Comparison of ENCODE assay signal across 8 mouse cellular contexts in genomic region chr11:114462755-114463374, GRCm38 (mm10).
DNase-seq lines count a peak whose midpoint lies in the region; ATAC-seq and TF ChIP-seq lines count a peak whose summit lies in the region.

No protein-coding gene starts in this region.

- peak in 2 of 3 experiments; percentile 44 to 54; a peak in 5 of 6 replicates for TF ChIP-seq CTCF in MEL (IDR thresholded peaks at IDR 0.05 in 2 of 3, conservative IDR thresholded peaks at IDR 0.05 in 1 of 3; ENCODE audit: control insufficient read depth in 1 of 3, insufficient read depth in 1 of 3, low read depth in 2 of 3, low read length in 3 of 3, poor library complexity in 1 of 3, severe bottlenecking in 1 of 3)
- TF ChIP-seq CTCF in heart, postnatal 0 days (IDR thresholded peaks at IDR 0.05; ENCODE audit: low read depth), result peak; percentile 89

- peak; percentile 49 for TF ChIP-seq RAD21 in MEL (IDR thresholded peaks at IDR 0.05; ENCODE audit: low read depth, low read length)

- no peak overlapping the region for H3K27ac ChIP-seq in MEL (ENCODE audit: control insufficient read depth, low read depth, low read length)
- no peak overlapping the region for H3K27ac ChIP-seq in heart, postnatal 0 days (ENCODE audit: low read depth)
- no peak overlapping the region for H3K27ac ChIP-seq in liver, embryonic 13.5 days

- no peak for TF ChIP-seq POLR2A in MEL (IDR thresholded peaks at IDR 0.05; ENCODE audit: control insufficient read depth in 1 of 2, insufficient read depth in 1 of 2, low read depth in 1 of 2, low read length in 2 of 2, poor library complexity in 1 of 2)

- peak; percentile 20 for DNase-seq in kidney, adult 18-20 months
- no peak for DNase-seq in kidney, adult 11 months
- DNase-seq in MEL (ENCODE audit: low read depth, low spot score), result peak; percentile 20
- peak; percentile 70 to 82 for DNase-seq in cerebellum, postnatal 14 days
- DNase-seq in heart, postnatal 0 days (ENCODE audit: low spot score), result peak; percentile 87
- peak; percentile 24 for DNase-seq in liver, embryonic 13.5 days
- DNase-seq in retina, embryonic 14.5 days (ENCODE audit: low spot score), result peak; percentile 65

- H3K9me3 ChIP-seq in MEL (replicated peaks; ENCODE audit: insufficient read depth, low read length), result no peaks in the 10 kb centered on the region
- no peaks in the 10 kb centered on the region for H3K9me3 ChIP-seq in heart, postnatal 0 days (replicated peaks; ENCODE audit: control insufficient read depth, low read length)
- no peaks in the 10 kb centered on the region for H3K9me3 ChIP-seq in liver, embryonic 13.5 days (replicated peaks)

- H3K4me2 ChIP-seq in heart, postnatal 0 days (ENCODE audit: low read depth, low read length), result no peak overlapping the region
- no peak overlapping the region for H3K4me2 ChIP-seq in liver, embryonic 13.5 days

- no peaks in the 10 kb centered on the region for H3K4me1 ChIP-seq in MEL (ENCODE audit: control insufficient read depth in 1 of 2, insufficient read depth in 2 of 2, low read length in 2 of 2)
- no peaks in the 10 kb centered on the region; the same call in 1 of the 2 replicates for H3K4me1 ChIP-seq in heart, postnatal 0 days (ENCODE audit: control insufficient read depth, insufficient read depth)
- 0 out of 2 replicates have a peak, but pooled peaks cover 6% of the 10 kb centered on the region for H3K4me1 ChIP-seq in liver, embryonic 13.5 days (replicated peaks)

- no peaks in the 10 kb centered on the region for H3K36me3 ChIP-seq in MEL (ENCODE audit: control insufficient read depth in 1 of 2, insufficient read depth in 2 of 2, low read length in 2 of 2)
- no peaks in the 10 kb centered on the region for H3K36me3 ChIP-seq in heart, postnatal 0 days (replicated peaks; ENCODE audit: control insufficient read depth, insufficient read depth, low read length)
- H3K36me3 ChIP-seq in liver, embryonic 13.5 days, result no peaks in the 10 kb centered on the region

- H3K4me3 ChIP-seq in MEL (ENCODE audit: control insufficient read depth in 1 of 2, insufficient read depth in 1 of 2, low read depth in 2 of 2, low read length in 2 of 2), result no peak overlapping the region
- no peak overlapping the region for H3K4me3 ChIP-seq in heart, postnatal 0 days (ENCODE audit: low read depth, low read length)
- no peak overlapping the region for H3K4me3 ChIP-seq in liver, embryonic 13.5 days (replicated peaks)

- H3K9ac ChIP-seq in MEL (ENCODE audit: control insufficient read depth, low read depth, low read length, poor library complexity, severe bottlenecking), result no peak overlapping the region
- no peak overlapping the region for H3K9ac ChIP-seq in heart, postnatal 0 days (replicated peaks; ENCODE audit: low read depth, low read length)
- no peak overlapping the region for H3K9ac ChIP-seq in liver, embryonic 13.5 days

- H3K27me3 ChIP-seq in MEL (ENCODE audit: control insufficient read depth in 1 of 2, insufficient read depth in 2 of 2, low read length in 2 of 2), result no peaks in the 10 kb centered on the region
- H3K27me3 ChIP-seq in heart, postnatal 0 days (ENCODE audit: control insufficient read depth, insufficient read depth, low read length), result peaks cover 41% of the 10 kb centered on the region
- peaks cover 13% of the 10 kb centered on the region for H3K27me3 ChIP-seq in liver, embryonic 13.5 days

- TF ChIP-seq EP300 in MEL (IDR thresholded peaks at IDR 0.05; ENCODE audit: low read depth in 1 of 2, low read length in 2 of 2), result no peak
- TF ChIP-seq EP300 in heart, postnatal 0 days (IDR thresholded peaks at IDR 0.05; ENCODE audit: low read depth), result no peak

- ATAC-seq in heart, postnatal 0 days (ENCODE audit: insufficient read depth, low read depth), result peak; percentile 91
- peak; percentile 36 for ATAC-seq in liver, embryonic 13.5 days (ENCODE audit: low read depth)
- ATAC-seq in activated CD4-positive, CD25-positive, alpha-beta regulatory T cell, adult 4 months, result no peak

- 3% methylated on average over 6 of the region's 6 CpGs for WGBS in heart, postnatal 0 days
- 5% methylated on average over 6 of the region's 6 CpGs for WGBS in liver, embryonic 13.5 days (ENCODE audit: insufficient replicate concordance)

- H3K79me2 ChIP-seq in MEL (ENCODE audit: control insufficient read depth, insufficient read depth, low read length, poor library complexity), result no peaks in the 10 kb centered on the region

TF ChIP-seq in MEL, 35 proteins besides CTCF, POLR2A, EP300 and RAD21:
- TF ChIP-seq ZC3H11A (IDR thresholded peaks at IDR 0.05; ENCODE audit: low read depth, low read length) (peak; percentile 45), SMC3 (IDR thresholded peaks at IDR 0.05; ENCODE audit: low read depth, low read length) (peak; percentile 56), POLR2AphosphoS2 (IDR thresholded peaks at IDR 0.05; ENCODE audit: low read length) (no peak)
